Mouse (Mus musculus) midbrain, embryonic 11.5 days (tissue): ENCODE results near the gene Cd9. TPM values are rescaled to one million over a fixed set of nuclear protein-coding genes. Genes with fewer than 3 reads are reported as not detected.

Experiments used
- ATAC-seq: fragments of 200-750 bp; cut with Nextera tagmentation; 2 replicates; pipeline ENCODE4 v1.8.0; 2017; ENCODE audit warnings: moderate TSS enrichment, moderate library complexity; ENCODE audit not compliant: low FRiP score
- DNase-seq: peaks from one replicate; pipeline ENCODE4 v3.0.0; 2015; ENCODE audit warnings: low spot score; ENCODE audit errors: missing footprints
- H3K27ac ChIP-seq: fragments of 300-500 bp; sonication (generic); 2 replicates; pipeline ENCODE4 v1.5.1; 2014; ENCODE audit warnings: low read depth, low read length
- H3K27me3 ChIP-seq: fragments of 300-500 bp; sonication (generic); 2 replicates; pipeline ENCODE4 v1.6.1; 2014; ENCODE audit warnings: mild to moderate bottlenecking, low read length, moderate library complexity, mixed read lengths; ENCODE audit not compliant: control insufficient read depth, insufficient read depth
- H3K36me3 ChIP-seq: fragments of 300-500 bp; sonication (generic); 2 replicates; pipeline ENCODE4 v1.6.1; 2014; ENCODE audit warnings: mild to moderate bottlenecking, low read length, moderate library complexity, mixed read lengths; ENCODE audit not compliant: control insufficient read depth, insufficient read depth
- H3K4me1 ChIP-seq: fragments of 300-500 bp; sonication (generic); 2 replicates; pipeline ENCODE4 v1.6.1; 2014; ENCODE audit warnings: low read length; ENCODE audit not compliant: control insufficient read depth, insufficient read depth
- H3K4me2 ChIP-seq: fragments of 300-500 bp; sonication (generic); 2 replicates; pipeline ENCODE4 v1.6.1; 2014; ENCODE audit warnings: mild to moderate bottlenecking, moderate library complexity
- H3K4me3 ChIP-seq: fragments of 300-500 bp; sonication (generic); 2 replicates; pipeline ENCODE4 v1.5.1; 2014; ENCODE audit warnings: low read depth, low read length
- H3K9ac ChIP-seq: fragments of 300-500 bp; sonication (generic); 2 replicates; pipeline ENCODE4 v1.6.1; 2014; ENCODE audit warnings: low read length
- H3K9me3 ChIP-seq: fragments of 300-500 bp; sonication (generic); 2 replicates; pipeline ENCODE4 v1.6.1; 2016; ENCODE audit warnings: low read length; ENCODE audit not compliant: control insufficient read depth
- WGBS: fragments of 180-500 bp; shearing (Covaris S2); extraction: QIAGEN DNeasy Blood & Tissue Kit; methylation state at CpG from one replicate; pipeline ENCODE4 v1.1.7; 2014; 5-methylcytosine and 5-hydroxymethylcytosine counted together
- polyA plus RNA-seq: library from polyadenylated mRNA; unstranded; fragments of >200 nt; fragmentation: Nextera tagmentation; extraction: Ambion mirVana; gene quantifications from 2 replicates; pipeline ENCODE4 v1.2.1, GENCODE M21; 2014

Gene Cd9
- polyA plus RNA-seq, 1 experiment from 2014 or later = 34.7 TPM

DNA sequence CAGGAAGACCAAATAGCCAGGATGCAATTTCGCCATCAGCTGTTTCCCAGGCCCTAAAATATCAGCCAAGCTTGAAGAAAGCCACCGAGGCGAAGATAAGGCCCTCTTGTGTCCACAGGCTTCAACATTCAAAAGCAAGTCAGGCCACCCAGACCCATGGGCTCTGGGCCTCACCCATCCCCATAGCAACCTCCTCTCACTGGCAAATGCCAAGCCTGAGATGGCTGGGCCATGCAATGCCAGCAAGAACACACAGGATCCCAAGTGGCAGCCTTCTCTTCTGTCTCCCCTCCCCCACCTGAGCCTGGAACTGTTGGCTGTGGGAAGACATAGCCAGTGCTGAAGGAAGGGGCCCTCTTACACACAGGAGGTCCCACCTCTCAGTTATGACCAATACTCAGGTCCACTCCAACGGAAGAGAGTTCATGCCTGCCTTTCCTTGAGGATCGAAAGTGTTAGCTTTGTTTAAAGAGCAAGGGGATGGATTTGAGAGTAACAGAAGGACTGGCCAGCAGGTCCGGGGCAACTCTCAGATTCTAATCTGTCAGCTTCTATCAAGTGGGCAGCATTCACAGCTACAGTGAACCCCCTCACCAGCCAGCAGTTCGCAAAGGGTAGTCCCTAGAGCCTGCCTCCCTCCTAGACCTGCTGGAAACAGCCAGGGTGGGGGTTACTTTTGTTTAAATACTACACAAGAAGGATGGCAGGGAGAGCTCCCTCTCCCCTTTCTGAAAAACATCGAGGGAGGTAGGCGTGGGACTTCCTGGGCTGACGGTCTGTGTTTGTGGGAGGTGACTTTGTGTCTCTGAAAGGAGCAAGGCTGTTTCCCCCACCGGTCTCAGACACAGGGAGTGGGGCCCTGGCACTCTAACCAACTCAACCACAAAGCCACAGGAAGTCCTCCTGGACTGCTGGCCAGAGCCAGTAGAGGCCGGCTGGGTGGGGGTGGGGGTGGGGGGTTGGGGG lies 13.9 kb downstream of the Cd9 start:
- H3K9ac ChIP-seq = no peak overlapping the region
- H3K36me3 ChIP-seq = no peaks in the 10 kb centered on the region
- H3K4me3 ChIP-seq = no peak overlapping the region
- WGBS = 34% methylated on average over 12 of the region's 12 CpGs
- H3K27ac ChIP-seq = no peak overlapping the region
- no peaks in the 10 kb centered on the region for H3K27me3 ChIP-seq
- no peak overlapping the region for H3K4me2 ChIP-seq
- ATAC-seq (no peak), DNase-seq (no peak)
- H3K9me3 ChIP-seq = no peaks in the 10 kb centered on the region
- H3K4me1 ChIP-seq = peaks cover 6% of the 10 kb centered on the region

DNA sequence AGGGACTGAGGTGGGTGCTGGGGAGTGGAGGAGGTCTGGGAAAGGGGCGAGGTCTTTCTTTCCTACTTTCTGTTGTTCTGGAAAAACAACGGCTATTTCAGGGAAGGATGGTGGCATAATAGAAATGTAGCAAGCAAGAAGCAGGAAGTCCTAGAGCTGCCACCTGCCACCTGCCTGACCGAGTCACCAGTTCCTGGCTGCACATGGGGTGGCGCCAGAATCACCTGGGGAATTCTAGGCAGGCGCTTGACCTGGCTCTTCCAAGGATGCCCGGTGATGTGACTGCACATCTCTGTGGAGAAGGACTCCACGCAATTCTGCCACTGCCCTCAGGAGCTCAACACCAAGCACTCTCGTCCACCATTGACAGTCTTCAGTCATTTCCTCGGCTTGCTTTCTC lies 15.2 kb downstream of the Cd9 start:
- ATAC-seq = no peak
- Histone ChIP-seq H3K4me1 (peaks cover 6% of the 10 kb centered on the region), H3K27me3 (no peaks in the 10 kb centered on the region), H3K9me3 (no peaks in the 10 kb centered on the region), H3K9ac (no peak overlapping the region), H3K36me3 (no peaks in the 10 kb centered on the region), H3K4me3 (no peak overlapping the region), H3K4me2 (no peak overlapping the region), H3K27ac (no peak overlapping the region)
- no peak for DNase-seq
- WGBS = 87% methylated on average over 9 of the region's 9 CpGs

DNA sequence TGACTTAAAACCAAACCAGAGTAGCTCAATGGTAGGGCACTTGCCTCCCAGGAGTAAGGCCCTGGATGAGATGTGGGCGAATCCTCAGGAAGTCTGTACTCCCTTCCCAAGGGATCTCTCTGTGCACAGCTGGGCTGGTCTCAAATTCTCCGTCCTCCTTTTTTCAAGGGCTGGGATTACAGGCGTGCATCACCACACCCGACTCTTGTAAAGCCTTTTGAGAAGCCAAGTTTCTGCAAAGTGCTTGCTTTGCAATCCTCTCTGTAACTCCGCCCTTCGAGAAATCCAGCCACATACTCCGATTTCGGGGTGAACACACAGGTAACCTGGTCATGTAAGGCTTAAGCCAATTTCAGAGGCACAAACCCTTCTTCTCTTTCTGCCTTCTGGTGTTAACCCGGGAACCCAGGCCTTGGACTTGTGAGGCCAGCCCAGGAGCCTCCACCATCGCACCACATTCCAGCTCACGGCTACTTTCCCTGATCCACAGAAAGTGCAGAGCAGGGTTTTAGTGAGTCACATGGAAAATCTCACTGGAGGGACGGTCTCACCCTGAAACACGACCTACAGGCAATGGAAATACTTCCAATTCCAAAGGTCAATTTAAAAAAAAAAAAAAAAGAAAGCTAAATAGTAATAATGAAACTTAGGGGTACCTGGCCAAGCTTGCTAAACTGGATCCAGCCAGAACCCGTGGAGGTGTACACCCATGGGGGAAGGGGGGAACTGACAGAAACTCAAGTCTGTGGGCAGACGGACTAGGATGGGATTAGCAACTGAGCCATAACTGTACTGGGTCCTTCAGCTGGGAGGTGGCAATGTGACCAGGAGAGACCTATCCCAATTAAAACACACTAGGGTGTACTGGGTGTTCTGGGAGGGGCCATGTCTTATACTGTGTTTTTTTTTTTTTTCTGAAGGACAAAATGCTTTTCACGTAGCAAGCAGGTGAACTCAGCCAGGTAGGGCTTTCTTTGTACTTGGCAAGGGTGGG lies 16.2 kb downstream of the Cd9 start:
- WGBS = 83% methylated on average over 16 of the region's 16 CpGs
- H3K4me2 ChIP-seq = no peak overlapping the region
- peaks cover 6% of the 10 kb centered on the region for H3K4me1 ChIP-seq

DNA sequence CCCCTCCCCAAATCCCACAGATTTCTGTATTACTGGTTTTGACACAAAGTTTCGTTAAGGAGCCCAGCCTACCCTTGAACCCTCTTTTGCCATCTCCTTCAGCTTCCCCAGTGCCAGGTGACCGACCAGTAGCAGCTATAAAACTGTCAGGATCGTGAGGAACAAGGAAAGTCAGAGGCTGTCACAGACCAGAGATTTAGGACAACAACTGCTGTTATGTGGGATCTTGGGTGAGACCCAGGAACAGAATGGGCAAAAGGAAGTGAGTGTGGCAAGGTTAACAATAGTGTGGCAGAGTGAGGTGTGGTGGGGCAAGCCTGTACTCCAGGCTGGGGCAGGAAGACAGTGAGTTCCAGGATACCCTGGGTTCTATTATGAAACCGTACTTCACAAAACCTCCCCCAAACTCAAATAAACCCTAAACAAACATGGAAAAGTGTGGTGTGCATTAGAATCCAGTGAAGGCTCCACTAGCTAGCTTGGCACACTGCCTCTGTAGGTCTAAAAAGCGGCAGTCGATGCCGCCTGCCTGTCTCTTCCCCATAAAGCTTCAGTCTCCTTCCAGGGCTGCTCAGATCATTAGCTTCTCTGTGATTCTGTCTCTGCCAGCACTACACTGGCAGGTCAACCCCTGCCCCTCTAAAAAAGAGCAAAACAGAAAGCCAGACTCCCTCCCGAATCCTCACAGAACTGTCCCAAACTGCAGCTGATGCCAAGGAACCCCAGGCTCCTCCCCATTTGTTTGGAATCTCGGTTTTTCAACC lies 17.6 kb downstream of the Cd9 start:
- 80% methylated on average over 9 of the region's 9 CpGs for WGBS
- DNase-seq (no peak), ATAC-seq (no peak)

More for the DNA sequence above, 16.2 kb downstream of the Cd9 start:
- Histone ChIP-seq H3K27me3 (no peaks in the 10 kb centered on the region), H3K36me3 (no peaks in the 10 kb centered on the region), H3K9ac (no peak overlapping the region), H3K4me3 (no peak overlapping the region), H3K27ac (no peak overlapping the region), H3K9me3 (no peaks in the 10 kb centered on the region)
- ATAC-seq (no peak), DNase-seq (no peak)

DNA sequence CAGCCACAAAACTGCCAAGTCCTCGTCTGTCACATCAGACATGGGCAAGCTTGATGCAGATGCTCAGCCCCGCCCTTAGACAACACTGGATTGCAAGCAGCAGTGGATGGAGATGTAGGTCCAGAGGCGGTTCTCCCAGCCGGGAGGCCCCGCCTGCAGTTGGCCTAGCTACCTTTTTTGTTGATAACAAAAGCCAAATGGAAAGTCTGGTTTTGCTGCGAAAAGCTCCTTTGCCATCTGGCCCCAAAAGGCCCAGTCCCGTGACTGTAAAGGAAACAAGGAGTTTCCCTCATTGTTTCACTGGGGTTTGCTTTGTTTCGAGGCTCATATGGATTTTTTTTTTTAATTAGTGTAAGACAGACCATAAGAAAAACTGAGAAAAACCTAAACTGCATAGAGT lies 18.5 kb downstream of the Cd9 start:
- no peak overlapping the region for H3K4me3 ChIP-seq
- H3K36me3 ChIP-seq = no peaks in the 10 kb centered on the region
- peaks cover 6% of the 10 kb centered on the region for H3K4me1 ChIP-seq
- H3K4me2 ChIP-seq = no peak overlapping the region
- H3K9ac ChIP-seq = no peak overlapping the region
- no peaks in the 10 kb centered on the region for H3K9me3 ChIP-seq
- ATAC-seq (no peak), DNase-seq (no peak)
- WGBS = 36% methylated on average over 8 of the region's 8 CpGs
- H3K27ac ChIP-seq = no peak overlapping the region
- H3K27me3 ChIP-seq = no peaks in the 10 kb centered on the region

More for the DNA sequence above, 17.6 kb downstream of the Cd9 start:
- H3K9ac ChIP-seq = no peak overlapping the region
- H3K4me3 ChIP-seq = no peak overlapping the region
- no peaks in the 10 kb centered on the region for H3K36me3 ChIP-seq
- no peak overlapping the region for H3K4me2 ChIP-seq
- no peaks in the 10 kb centered on the region for H3K27me3 ChIP-seq
- peaks cover 6% of the 10 kb centered on the region for H3K4me1 ChIP-seq
- no peaks in the 10 kb centered on the region for H3K9me3 ChIP-seq
- H3K27ac ChIP-seq = no peak overlapping the region

DNA sequence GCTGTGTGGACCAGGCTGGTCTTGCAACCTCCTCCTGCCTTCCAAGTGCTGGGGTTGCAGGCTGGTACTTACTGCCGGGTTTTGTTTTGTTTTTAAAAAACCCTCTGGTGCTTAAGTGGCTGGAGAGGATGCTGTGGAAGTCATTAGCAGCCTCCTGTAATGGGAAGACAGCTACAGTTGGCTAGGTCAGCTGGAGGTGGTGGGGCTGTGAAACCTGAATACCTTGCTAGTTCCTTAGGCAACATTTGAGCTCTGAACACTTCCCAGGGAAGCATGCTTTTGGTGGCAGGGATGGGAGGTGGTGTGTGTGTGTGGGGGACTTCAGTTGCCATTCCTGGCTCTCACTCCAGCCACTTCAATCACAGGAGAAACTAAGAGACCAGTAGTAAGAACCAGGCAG lies 19.4 kb downstream of the Cd9 start:
- no peak for ATAC-seq
- no peak for DNase-seq
- H3K4me1 ChIP-seq = peaks cover 3% of the 10 kb centered on the region; the same call in 1 of the 2 replicates
- H3K9me3 ChIP-seq = no peaks in the 10 kb centered on the region
- H3K27ac ChIP-seq = no peak overlapping the region
- no peak overlapping the region for H3K9ac ChIP-seq
- H3K27me3 ChIP-seq = no peaks in the 10 kb centered on the region
- H3K4me2 ChIP-seq = no peak overlapping the region
- no peak overlapping the region for H3K4me3 ChIP-seq
- no peaks in the 10 kb centered on the region for H3K36me3 ChIP-seq
- 46% methylated on average over 1 of the region's 1 CpGs for WGBS

DNA sequence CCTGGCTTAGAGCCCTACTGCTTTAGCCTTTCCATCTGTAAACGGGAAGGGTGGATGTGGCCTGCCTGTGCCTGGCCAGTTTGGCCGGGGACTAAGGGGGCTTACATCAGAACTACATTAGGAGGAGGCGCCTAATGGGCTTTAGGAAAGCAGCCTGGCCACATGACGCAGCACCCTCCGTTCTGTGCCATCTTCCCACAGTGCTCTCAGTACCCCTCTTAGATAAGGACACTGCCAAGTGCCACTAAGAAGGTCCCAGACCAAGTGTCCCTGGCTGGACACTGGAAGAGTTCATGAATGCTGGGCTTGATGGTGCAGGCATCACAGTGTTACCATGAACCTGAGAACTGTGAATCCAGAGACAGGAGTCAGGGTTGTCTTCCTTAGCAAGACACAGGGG lies 20.7 kb downstream of the Cd9 start:
- DNase-seq = no peak
- H3K36me3 ChIP-seq = no peaks in the 10 kb centered on the region
- H3K4me2 ChIP-seq = no peak overlapping the region
- WGBS = 88% methylated on average over 5 of the region's 5 CpGs
- no peaks in the 10 kb centered on the region for H3K27me3 ChIP-seq
- no peak overlapping the region for H3K9ac ChIP-seq
- H3K9me3 ChIP-seq = no peaks in the 10 kb centered on the region
- peaks cover 3% of the 10 kb centered on the region; the same call in 1 of the 2 replicates for H3K4me1 ChIP-seq
- no peak overlapping the region for H3K27ac ChIP-seq
- H3K4me3 ChIP-seq = no peak overlapping the region
- ATAC-seq = no peak

DNA sequence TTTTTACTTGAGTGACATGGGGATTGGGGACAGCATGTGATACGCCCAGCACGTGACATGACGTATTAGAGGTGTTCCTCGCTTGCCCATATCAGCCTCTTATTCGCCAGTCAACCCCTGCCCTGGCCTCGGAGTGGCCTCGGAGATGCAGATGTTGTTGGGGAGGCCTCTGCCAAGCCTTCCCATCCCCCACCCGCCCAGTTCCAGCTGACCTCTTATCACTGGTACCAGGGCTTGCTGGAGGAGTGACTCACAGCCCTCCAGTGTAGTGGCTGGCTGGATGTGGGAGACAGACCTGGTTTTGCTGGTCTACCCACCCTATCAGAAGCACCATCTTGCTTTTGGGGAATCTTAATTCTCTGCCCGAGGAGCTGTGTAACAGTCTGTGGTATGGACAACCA lies 21.3 kb downstream of the Cd9 start:
- no peak overlapping the region for H3K9ac ChIP-seq
- WGBS = 94% methylated on average over 9 of the region's 9 CpGs
- ATAC-seq (no peak), DNase-seq (no peak)
- H3K27ac ChIP-seq = no peak overlapping the region
- H3K36me3 ChIP-seq = no peaks in the 10 kb centered on the region
- peaks cover 3% of the 10 kb centered on the region; the same call in 1 of the 2 replicates for H3K4me1 ChIP-seq
- no peaks in the 10 kb centered on the region for H3K27me3 ChIP-seq
- H3K9me3 ChIP-seq = no peaks in the 10 kb centered on the region
- H3K4me3 ChIP-seq = no peak overlapping the region
- H3K4me2 ChIP-seq = no peak overlapping the region
